Mouse (Mus musculus) WW6 (cell line): ENCODE measurements around the gene Palm3.
"Not testable (repeated sequence)": the region's sequence is repeated elsewhere in the genome, so short reads cannot be mapped to it uniquely, and the experiment has no call there.

Experiments
- DNase-seq: peaks from one replicate; pipeline ENCODE4 v3.0.0-alpha.2; 2013; ENCODE audit warnings: low read depth, low spot score

Palm3 gene

GRCm38 (mm10) chr8:83997511-83998141, 23.6 kb upstream of the Palm3 start, which contains the start of gene Samd1:
Samd1 (plus strand) TSS chr8:83997672.
- no peak for DNase-seq

GRCm38 (mm10) chr8:83998231-83999056, 22.8 kb upstream of the Palm3 start:
- peak; percentile 69 for DNase-seq

GRCm38 (mm10) chr8:83999057-83999705, 22.1 kb upstream of the Palm3 start:
- DNase-seq = no peak

GRCm38 (mm10) chr8:83999825-84000224, 21.4 kb upstream of the Palm3 start:
- no peak for DNase-seq

- peak; percentile 55 for DNase-seq
Measured at GRCm38 (mm10) chr8:84001281-84002000, 19.8 kb upstream of the Palm3 start, which contains the start of gene 1700067K01Rik. 1700067K01Rik (plus strand) TSS chr8:84001502.

GRCm38 (mm10) chr8:84002957-84003611, 18.2 kb upstream of the Palm3 start:
- no peak for DNase-seq

- DNase-seq = no peak
Measured at GRCm38 (mm10) chr8:84003612-84004246, 17.5 kb upstream of the Palm3 start.

DNA sequence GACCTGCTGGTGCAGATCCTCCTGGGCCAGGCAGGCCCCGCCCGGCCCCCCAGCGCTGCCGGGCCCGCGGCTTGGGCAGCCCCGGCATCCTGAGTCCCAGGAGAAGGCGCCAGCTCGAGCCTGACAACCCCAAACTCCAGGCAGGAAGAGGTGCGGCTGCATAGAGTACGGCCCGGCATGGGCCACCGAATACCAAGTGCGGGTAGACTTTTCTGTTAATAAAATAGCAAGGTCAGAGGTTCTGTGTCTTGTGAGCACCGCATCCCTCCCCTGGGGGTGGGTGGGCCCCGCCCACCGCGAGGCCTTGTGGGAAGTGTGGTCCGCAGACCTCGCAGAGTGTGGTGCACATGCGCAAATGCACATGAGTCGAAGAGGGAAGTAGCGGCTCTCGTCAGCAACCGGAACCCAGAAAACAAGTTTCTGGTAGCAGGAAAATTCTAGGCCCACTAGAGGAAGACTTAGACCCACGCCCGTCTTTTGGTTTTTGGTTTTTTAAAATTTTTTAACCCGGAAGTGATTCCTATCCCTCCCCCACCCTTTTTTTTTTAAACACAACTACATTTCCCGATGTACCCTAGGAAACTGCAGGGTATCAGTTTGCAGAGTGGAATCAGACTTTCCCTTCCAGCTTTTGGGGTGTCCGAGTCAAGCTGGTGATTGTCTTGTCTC, 16.6 kb upstream of the Palm3 start:
- DNase-seq = peak; percentile 92

DNA sequence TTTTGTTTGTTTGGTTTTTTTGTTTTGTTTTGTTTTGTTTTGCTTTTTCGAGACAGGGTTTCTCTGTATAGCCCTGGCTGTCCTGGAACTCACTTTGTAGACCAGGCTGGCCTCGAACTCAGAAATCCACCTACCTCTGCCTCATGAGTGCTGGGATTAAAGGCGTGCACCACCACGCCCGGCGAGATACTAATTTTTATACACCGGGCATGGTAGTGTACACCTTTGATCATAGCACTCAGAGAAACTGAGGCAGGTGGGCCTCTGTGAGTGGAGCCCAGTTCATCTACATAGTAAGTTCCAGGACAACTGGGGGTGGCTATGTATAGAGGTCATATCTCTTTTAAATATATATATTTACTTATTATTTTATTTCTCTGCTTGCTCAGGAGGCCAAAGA, 15.8 kb upstream of the Palm3 start:
- DNase-seq = not testable (repeated sequence)

GRCm38 (mm10) chr8:84008362-84008761, 12.9 kb upstream of the Palm3 start:
- DNase-seq = peak; percentile 70

DNA sequence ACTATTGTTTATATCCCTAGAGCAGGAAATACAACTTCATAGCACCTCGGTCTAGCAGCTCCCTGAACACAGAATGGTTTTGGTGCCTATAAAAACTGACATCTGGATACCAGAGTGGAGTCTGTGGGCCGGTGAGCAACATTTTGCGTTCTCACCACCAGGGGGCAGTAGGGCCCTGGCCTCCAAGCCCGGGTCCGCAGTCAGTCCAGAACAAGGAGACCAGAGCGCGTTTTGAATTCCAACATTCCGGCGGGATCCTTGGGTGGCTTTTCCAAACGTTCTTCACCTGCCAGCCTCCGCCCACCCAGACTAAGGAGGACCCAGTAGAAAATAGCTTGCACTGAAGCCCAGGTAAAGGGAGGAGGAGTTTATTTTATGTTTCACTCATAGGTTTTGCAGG, 11.4 kb upstream of the Palm3 start:
- DNase-seq = peak; percentile 85

- DNase-seq = no peak
Measured at GRCm38 (mm10) chr8:84010625-84011611, 10.4 kb upstream of the Palm3 start.

DNA sequence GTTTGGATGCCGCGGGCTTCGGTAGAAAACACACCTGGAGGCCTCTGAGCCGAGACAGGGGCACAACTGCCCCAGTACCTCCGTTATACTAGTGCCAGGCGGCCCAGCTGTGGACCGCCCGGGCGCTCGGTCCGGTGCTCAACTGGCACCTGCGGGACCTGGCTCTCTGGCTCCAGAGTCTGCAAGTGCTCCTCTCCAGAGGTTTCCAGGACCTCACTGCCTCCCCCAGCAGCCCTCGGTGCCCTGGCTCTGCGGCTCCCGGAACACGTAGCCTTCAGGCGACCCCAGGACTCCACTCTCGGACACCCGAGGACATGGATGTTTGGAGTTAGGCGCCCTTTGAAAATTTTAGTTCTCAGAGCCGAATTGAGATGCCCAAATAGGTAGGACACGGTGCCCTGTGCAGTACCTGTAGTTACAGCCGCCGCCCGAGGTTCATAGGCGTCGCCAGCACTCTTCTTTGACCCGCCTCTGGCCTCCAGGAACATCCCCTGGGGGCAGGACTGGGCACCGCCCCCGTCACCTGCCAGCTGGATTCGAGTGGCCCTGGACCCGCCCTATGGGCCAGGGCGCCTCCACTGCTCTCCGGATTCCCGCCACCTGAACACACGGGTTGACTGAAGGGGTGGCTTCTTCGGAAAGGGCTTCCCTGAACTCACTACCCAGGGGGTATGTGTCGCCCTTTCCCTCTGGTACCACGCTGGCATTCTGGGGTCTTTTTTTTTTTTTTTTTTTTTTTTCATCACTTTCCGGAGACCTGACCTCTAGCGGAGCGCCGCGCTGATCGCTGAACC, 9.4 kb upstream of the Palm3 start, which contains the start of gene 2210011C24Rik:
Gene 2210011C24Rik, minus strand, starts transcription at position 467 of the 794 bp plus-strand sequence.
- peak; percentile 69 for DNase-seq

DNA sequence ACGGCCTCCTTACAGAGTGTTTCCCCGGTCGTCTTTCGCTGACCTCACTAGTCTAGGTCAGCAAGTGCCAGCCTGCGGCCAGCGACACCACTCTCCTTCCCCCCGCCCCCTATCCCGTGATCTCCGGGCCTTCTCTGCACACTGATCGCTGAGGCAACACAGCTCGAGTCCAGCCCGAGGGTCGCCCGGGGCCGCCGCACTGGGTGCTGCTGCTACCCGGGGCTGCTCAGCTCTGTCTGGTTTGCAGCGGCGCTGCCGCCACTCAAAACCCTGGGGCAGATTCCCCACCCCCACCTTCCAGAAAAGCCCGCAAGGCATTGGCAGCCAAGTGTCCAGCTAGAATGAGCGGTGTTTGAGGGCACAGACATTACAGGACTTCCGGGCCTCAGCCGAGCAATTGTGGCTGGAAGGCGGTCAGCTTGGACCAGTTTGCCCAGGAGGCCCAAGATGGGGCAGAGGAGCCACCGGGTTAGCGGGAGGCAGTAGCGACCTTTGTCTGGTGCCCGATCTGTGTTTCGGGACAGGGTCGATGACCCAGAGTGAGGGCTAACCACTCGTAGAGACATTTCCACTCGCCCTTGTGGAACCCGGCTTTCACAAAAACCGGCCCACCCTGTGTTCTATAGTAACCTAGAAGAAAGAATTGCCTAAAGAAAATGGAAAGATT, 8.6 kb upstream of the Palm3 start:
- no peak for DNase-seq

DNA sequence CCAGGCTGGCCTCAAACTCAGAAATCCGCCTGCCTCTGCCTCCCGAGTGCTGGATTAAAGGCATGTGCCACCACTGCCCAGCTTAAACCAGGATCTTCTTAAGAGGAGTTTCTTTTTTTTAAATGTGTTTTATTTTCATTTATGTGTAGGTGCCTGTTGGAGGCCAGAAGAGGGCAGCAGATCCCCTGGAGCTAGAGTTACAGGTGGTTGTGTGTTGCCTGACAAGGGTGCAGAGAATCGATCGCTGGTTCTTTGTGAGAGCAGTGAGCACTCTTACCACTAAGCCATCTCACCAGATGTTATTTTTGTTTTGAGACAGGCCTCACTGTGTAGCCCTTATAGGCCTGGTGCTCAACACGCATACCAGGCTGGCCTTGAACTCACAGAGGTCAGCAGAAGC, 5.4 kb upstream of the Palm3 start:
- DNase-seq = no peak

GRCm38 (mm10) chr8:84019738-84020137, 1.5 kb upstream of the Palm3 start:
- no peak for DNase-seq

GRCm38 (mm10) chr8:84021569-84021968, 298 bp downstream of the Palm3 start:
- DNase-seq = no peak
